Mouse (Mus musculus) midbrain, embryonic 14.5 days (tissue): ENCODE measurements around the gene Isoc2a. TPM values are rescaled to one million over a fixed set of nuclear protein-coding genes. Genes with fewer than 3 reads are reported as not detected.
"Not testable (repeated sequence)": the region's sequence is repeated elsewhere in the genome, so short reads cannot be mapped to it uniquely, and the experiment has no call there.

Experiments used
- ATAC-seq: fragments of 200-750 bp; cut with Nextera tagmentation; 2 replicates; pipeline ENCODE4 v1.8.0; 2017; ENCODE audit warnings: moderate number of reproducible peaks, moderate library complexity; ENCODE audit not compliant: low FRiP score, low TSS enrichment
- DNase-seq: peaks from one replicate; pipeline ENCODE4 v3.0.0-alpha.2; 2015
- H3K27ac ChIP-seq: fragments of 300-500 bp; sonication (generic); replicated peaks from 2 replicates; pipeline ENCODE4 v1.5.1; 2014; ENCODE audit warnings: mild to moderate bottlenecking, low read depth, low read length, moderate library complexity
- H3K27me3 ChIP-seq: fragments of 300-500 bp; sonication (generic); 2 replicates; pipeline ENCODE4 v1.6.1; 2014; ENCODE audit warnings: low read length, control low read depth, mixed read lengths; ENCODE audit not compliant: control insufficient read depth, insufficient read depth
- H3K36me3 ChIP-seq: fragments of 300-500 bp; sonication (generic); 2 replicates; pipeline ENCODE4 v1.6.1; 2014; ENCODE audit warnings: low read length, control low read depth; ENCODE audit not compliant: control insufficient read depth, insufficient read depth
- H3K4me1 ChIP-seq: fragments of 300-500 bp; sonication (generic); 2 replicates; pipeline ENCODE4 v1.6.1; 2014; ENCODE audit warnings: mild to moderate bottlenecking, antibody characterized with exemption, low read length, control low read depth; ENCODE audit not compliant: control insufficient read depth, insufficient read depth
- H3K4me2 ChIP-seq: fragments of 300-500 bp; sonication (generic); 2 replicates; pipeline ENCODE4 v1.6.1; 2014; ENCODE audit warnings: mild to moderate bottlenecking, low read length, moderate library complexity
- H3K4me3 ChIP-seq: fragments of 300-500 bp; sonication (generic); replicated peaks from 2 replicates; pipeline ENCODE4 v1.5.1; 2014; ENCODE audit warnings: low read depth, low read length
- H3K9ac ChIP-seq: fragments of 300-500 bp; sonication (generic); replicated peaks from 2 replicates; pipeline ENCODE4 v1.6.1; 2014; ENCODE audit warnings: mild to moderate bottlenecking, low read length, moderate library complexity
- H3K9me3 ChIP-seq: fragments of 300-500 bp; sonication (generic); 2 replicates; pipeline ENCODE4 v1.6.1; 2016; ENCODE audit warnings: low read length, control low read depth, mixed read lengths; ENCODE audit not compliant: control insufficient read depth
- WGBS: fragments of 180-500 bp; shearing (Covaris S2); extraction: QIAGEN DNeasy Blood & Tissue Kit; methylation state at CpG from one replicate; pipeline ENCODE4 v1.1.7; 2014; 5-methylcytosine and 5-hydroxymethylcytosine counted together
- polyA plus RNA-seq: library from polyadenylated mRNA; unstranded; fragments of >200 nt; fragmentation: Nextera tagmentation; extraction: Ambion mirVana; gene quantifications from 2 replicates; pipeline ENCODE4 v1.2.1, GENCODE M21; 2014

The Isoc2a gene
- polyA plus RNA-seq, 1 experiment from 2014 or later = 0.54 TPM

DNA sequence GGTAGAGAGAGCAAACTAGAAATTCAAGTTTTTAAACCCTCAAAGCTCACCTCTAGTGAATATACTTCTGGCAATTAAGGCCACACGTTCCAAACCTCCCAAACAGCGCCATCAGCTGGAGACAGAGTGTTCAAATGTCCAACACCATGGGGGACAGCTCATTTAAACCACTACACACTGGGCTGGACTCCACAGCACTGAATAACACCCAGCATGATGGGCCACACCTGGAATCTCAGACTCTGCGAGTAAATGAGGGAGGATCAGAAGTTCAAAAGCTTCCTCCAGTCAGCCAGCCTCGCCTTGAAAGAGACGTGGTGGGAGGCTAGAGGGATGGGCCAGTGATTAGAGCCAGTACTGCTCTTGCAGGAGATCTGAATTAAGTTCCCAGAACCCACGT is 6.8 kb upstream of the Isoc2a start, which contains the start of gene Isoc2b:
TSS of gene Isoc2b (minus strand) at position 126 of the 400 bp plus-strand sequence.
- Histone ChIP-seq H3K9ac (no peak within 1 kb of the TSS), H3K4me2 (no peak within 1 kb of the TSS), H3K27me3 (no peaks in the 10 kb centered on the region), H3K27ac (no peak within 1 kb of the TSS), H3K4me1 (no peaks in the 10 kb centered on the region; the same call in 1 of the 2 replicates), H3K4me3 (no peak within 1 kb of the TSS), H3K36me3 (no peaks in the 10 kb centered on the region), H3K9me3 (no peaks in the 10 kb centered on the region)
- 63% methylated on average over 6 of the region's 6 CpGs for WGBS
- ATAC-seq (no peak), DNase-seq (no peak)

- peak overlapping the region; percentile 42 for H3K4me3 ChIP-seq
- H3K9me3 ChIP-seq = no peaks in the 10 kb centered on the region
- WGBS = 9% methylated on average over 11 of the region's 11 CpGs
- H3K27me3 ChIP-seq = no peaks in the 10 kb centered on the region
- H3K4me1 ChIP-seq = peaks cover 9% of the 10 kb centered on the region
- ATAC-seq (peak; percentile 15; the same call in 1 of the 2 replicates), DNase-seq (no peak)
- peak overlapping the region; percentile 87 for H3K4me2 ChIP-seq
- no peaks in the 10 kb centered on the region for H3K36me3 ChIP-seq
- H3K27ac ChIP-seq = no peak overlapping the region
- peak overlapping the region; percentile 48 for H3K9ac ChIP-seq
Measured at GRCm38 (mm10) chr7:4877226-4877625, 273 bp downstream of the Isoc2a start.

GRCm38 (mm10) chr7:4878186-4878585 is 1.2 kb downstream of the Isoc2a start:
- Histone ChIP-seq H3K36me3 (no peaks in the 10 kb centered on the region), H3K4me1 (peaks cover 9% of the 10 kb centered on the region), H3K9ac (no peak overlapping the region), H3K4me3 (no peak overlapping the region), H3K4me2 (no peak overlapping the region), H3K9me3 (no peaks in the 10 kb centered on the region), H3K27me3 (no peaks in the 10 kb centered on the region), H3K27ac (no peak overlapping the region)
- no peak for DNase-seq
- ATAC-seq = no peak

DNA sequence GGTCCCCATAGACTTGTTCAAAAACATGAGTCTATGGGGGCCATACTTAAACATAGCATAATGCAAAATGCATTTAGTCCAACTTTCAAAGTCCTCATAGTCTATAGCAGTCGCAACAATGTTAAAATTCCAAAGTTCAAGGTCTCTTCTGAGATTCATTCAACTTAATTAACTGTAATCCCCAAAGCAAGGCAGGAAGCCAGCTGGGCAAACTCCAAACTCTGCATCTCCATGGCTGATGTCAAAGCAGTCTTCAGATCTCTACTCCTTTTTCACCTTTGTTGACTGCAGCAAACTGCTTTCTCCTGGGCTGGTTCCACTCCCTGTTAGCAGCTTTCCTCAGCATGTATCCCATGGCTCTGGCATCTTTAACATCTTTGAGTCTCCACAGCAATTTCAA is 2.1 kb downstream of the Isoc2a start:
- not testable (repeated sequence) for H3K4me2 ChIP-seq, H3K27me3 ChIP-seq, H3K9ac ChIP-seq, ATAC-seq, H3K36me3 ChIP-seq, DNase-seq, H3K9me3 ChIP-seq, H3K27ac ChIP-seq, H3K4me1 ChIP-seq, H3K4me3 ChIP-seq
- 81% methylated on average over 1 of the region's 1 CpGs for WGBS

DNA sequence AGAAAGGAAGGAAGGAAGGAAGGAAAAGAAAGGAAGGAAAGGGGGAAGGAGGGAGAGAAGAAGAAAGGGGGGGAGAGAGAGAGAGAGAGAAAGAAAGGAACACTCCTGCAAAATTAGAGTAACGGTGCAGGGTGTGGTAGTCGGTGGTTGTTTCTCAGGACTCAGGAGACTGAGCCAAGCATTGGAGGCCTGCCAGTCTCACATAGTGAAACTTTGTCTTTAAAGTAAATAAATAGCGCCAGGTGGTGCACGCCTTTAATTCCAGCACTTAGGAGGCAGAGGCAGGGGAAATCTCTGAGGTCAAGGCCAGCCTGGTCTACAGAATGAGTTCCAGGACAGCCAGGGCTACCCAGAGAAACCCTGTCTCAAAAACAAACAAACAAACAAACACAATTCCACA is 9.7 kb downstream of the Isoc2a start:
- Histone ChIP-seq H3K4me2 (no peak overlapping the region), H3K27ac (no peak overlapping the region), H3K27me3 (no peaks in the 10 kb centered on the region), H3K4me3 (no peak overlapping the region), H3K9me3 (no peaks in the 10 kb centered on the region), H3K36me3 (no peaks in the 10 kb centered on the region), H3K9ac (no peak overlapping the region), H3K4me1 (no peaks in the 10 kb centered on the region)
- no peak for ATAC-seq
- 94% methylated on average over 4 of the region's 4 CpGs for WGBS
- no peak for DNase-seq

DNA sequence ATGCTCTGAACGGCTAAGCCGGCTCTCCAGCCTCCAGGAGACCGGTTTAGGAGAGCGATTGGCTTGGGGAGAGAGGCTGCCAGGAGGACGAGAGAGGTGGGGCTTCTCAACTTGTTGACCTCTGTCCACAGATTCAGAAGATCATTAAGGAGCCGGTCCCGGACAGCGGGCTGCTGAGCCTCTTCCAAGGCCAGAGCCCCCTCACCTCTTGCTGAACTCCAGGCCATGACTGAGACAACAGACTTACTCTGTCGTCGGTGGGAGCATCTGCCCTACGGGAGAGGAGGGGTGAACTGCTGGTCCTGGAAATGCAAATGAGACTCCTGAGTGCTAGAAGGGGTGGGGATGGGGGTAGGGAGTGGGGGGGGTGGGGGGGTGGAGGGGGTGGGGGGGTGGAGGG is 18.2 kb downstream of the Isoc2a start:
- ATAC-seq (no peak), DNase-seq (no peak)
- Histone ChIP-seq H3K4me2 (no peak overlapping the region), H3K4me3 (no peak overlapping the region), H3K9me3 (no peaks in the 10 kb centered on the region), H3K36me3 (no peaks in the 10 kb centered on the region), H3K4me1 (peaks cover 3% of the 10 kb centered on the region; the same call in 1 of the 2 replicates), H3K27ac (no peak overlapping the region), H3K9ac (no peak overlapping the region), H3K27me3 (no peaks in the 10 kb centered on the region)
- 78% methylated on average over 11 of the region's 11 CpGs for WGBS

DNA sequence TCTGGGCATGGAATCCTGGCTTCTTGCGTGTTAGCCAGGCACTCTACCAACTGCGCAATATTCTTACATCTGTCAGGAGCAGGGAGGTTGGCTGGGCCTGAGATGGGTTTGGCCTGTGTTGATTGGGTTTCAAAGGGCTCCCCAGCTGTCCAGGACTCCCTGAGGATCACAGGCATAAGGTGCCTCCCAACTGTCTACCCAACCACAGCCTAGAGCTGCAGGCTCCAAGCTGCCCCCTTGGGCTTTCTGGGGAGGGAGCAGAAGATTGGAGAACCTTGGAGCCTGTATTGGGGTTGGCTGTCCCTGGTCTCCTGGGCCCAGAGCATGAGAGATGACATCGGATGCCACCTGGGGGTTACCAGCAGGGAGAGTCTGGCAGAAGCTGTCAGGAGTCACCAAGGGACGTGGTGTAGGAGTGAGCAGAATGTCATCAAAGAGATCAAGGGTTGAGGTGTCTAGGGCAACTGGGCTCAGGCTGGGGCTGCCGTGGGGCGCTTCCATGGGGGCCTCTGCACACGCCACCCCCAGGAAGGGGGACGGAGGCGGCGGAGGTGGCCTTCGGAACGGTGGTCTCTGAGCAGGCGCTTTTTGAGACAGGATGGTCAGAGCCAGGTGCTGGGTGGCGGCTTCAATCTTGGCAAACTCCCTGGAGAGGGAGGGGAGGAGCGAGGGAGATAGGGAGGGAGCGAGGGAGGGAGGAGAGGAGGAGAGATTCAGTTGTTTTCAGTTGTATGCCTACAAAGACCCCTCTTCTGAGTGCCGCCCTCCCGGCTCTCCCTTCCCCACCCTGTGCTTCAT is 22.1 kb downstream of the Isoc2a start:
- Histone ChIP-seq H3K27ac (peak overlapping the region; percentile 26; the same call in 1 of the 2 replicates), H3K4me2 (peak overlapping the region; percentile 57), H3K27me3 (no peaks in the 10 kb centered on the region), H3K36me3 (no peaks in the 10 kb centered on the region), H3K4me1 (peaks cover 3% of the 10 kb centered on the region; the same call in 1 of the 2 replicates), H3K4me3 (peak overlapping the region; percentile 31), H3K9ac (peak overlapping the region; percentile 3; the same call in 1 of the 2 replicates), H3K9me3 (0 out of 2 replicates have a peak, but pooled peaks cover 3% of the 10 kb centered on the region)
- WGBS = 14% methylated on average over 18 of the region's 18 CpGs
- DNase-seq = peak; percentile 48
- peak; percentile 27; the same call in 1 of the 2 replicates for ATAC-seq

- Histone ChIP-seq H3K27me3 (no peaks in the 10 kb centered on the region), H3K4me2 (peak overlapping the region; percentile 57), H3K4me3 (peak overlapping the region; percentile 31), H3K36me3 (no peaks in the 10 kb centered on the region), H3K27ac (peak overlapping the region; percentile 26; the same call in 1 of the 2 replicates), H3K4me1 (peaks cover 3% of the 10 kb centered on the region; the same call in 1 of the 2 replicates), H3K9me3 (0 out of 2 replicates have a peak, but pooled peaks cover 3% of the 10 kb centered on the region), H3K9ac (peak overlapping the region; percentile 3; the same call in 1 of the 2 replicates)
- 8% methylated on average over 19 of the region's 19 CpGs for WGBS
- ATAC-seq (no peak), DNase-seq (peak; percentile 72)
Measured at GRCm38 (mm10) chr7:4899649-4900522, 22.9 kb downstream of the Isoc2a start.
